Mouse (Mus musculus) limb, embryonic 12.5 days (tissue): ENCODE data around the gene Pard3. TPM values are rescaled to one million over a fixed set of nuclear protein-coding genes. Genes with fewer than 3 reads are reported as not detected.

Experiments used
- ATAC-seq: fragments of 200-750 bp; cut with Nextera tagmentation; 2 replicates; pipeline ENCODE4 v1.8.0; 2017; ENCODE audit warnings: low read depth, moderate TSS enrichment; ENCODE audit not compliant: insufficient number of reproducible peaks, insufficient read depth, low FRiP score, low TSS enrichment
- H3K27ac ChIP-seq: fragments of 300-500 bp; sonication (generic); 2 replicates; pipeline ENCODE4 v1.5.1; 2016; ENCODE audit warnings: mild to moderate bottlenecking, moderate library complexity
- H3K27me3 ChIP-seq: fragments of 300-500 bp; sonication (generic); 2 replicates; pipeline ENCODE4 v1.6.1; 2016; ENCODE audit warnings: mild to moderate bottlenecking, moderate library complexity
- H3K36me3 ChIP-seq: fragments of 300-500 bp; sonication (generic); 2 replicates; pipeline ENCODE4 v1.6.1; 2016; ENCODE audit warnings: mild to moderate bottlenecking, moderate library complexity
- H3K4me1 ChIP-seq: fragments of 300-500 bp; sonication (generic); replicated peaks from 2 replicates; pipeline ENCODE4 v1.6.1; 2016
- H3K4me2 ChIP-seq: fragments of 300-500 bp; sonication (generic); 2 replicates; pipeline ENCODE4 v1.6.1; 2016; ENCODE audit warnings: mild to moderate bottlenecking, moderate library complexity
- H3K4me3 ChIP-seq: fragments of 300-500 bp; sonication (generic); replicated peaks from 2 replicates; pipeline ENCODE4 v1.5.1; 2016; ENCODE audit warnings: mild to moderate bottlenecking
- H3K9ac ChIP-seq: fragments of 300-500 bp; sonication (generic); replicated peaks from 2 replicates; pipeline ENCODE4 v1.6.1; 2016; ENCODE audit warnings: mild to moderate bottlenecking, moderate library complexity
- H3K9me3 ChIP-seq: fragments of 300-500 bp; sonication (generic); 2 replicates; pipeline ENCODE4 v1.6.1; 2016; ENCODE audit warnings: mild to moderate bottlenecking, moderate library complexity
- WGBS: fragments of 180-500 bp; shearing (Covaris S2); methylation state at CpG from one replicate; pipeline ENCODE4 v1.1.7; 2016; 5-methylcytosine and 5-hydroxymethylcytosine counted together
- polyA plus RNA-seq: library from polyadenylated mRNA; unstranded; fragments of >200 nt; fragmentation: Nextera tagmentation; extraction: Ambion mirVana; gene quantifications from 2 replicates; pipeline ENCODE4 v1.2.1, GENCODE M21; 2016

The Pard3 gene
- polyA plus RNA-seq = 50.6 and 53.3 TPM in 2 replicates

- peak within 1 kb of the TSS; percentile 94 for H3K4me3 ChIP-seq
- no peaks in the 10 kb centered on the region for H3K27me3 ChIP-seq
- ATAC-seq = peak; percentile 90
- under 1% methylated on average over 97 of the region's 98 CpGs for WGBS
- H3K9ac ChIP-seq = peak within 1 kb of the TSS; percentile 98
- H3K4me2 ChIP-seq = peak within 1 kb of the TSS; percentile 64
- peak within 1 kb of the TSS; percentile 99 for H3K27ac ChIP-seq
- H3K4me1 ChIP-seq = peaks cover 38% of the 10 kb centered on the region
- no peaks in the 10 kb centered on the region for H3K9me3 ChIP-seq
- no peaks in the 10 kb centered on the region for H3K36me3 ChIP-seq
These were observed at the start of gene Pard3 for GRCm38 (mm10) chr8:127063551-127064360. Gene Pard3 (plus strand): TSS chr8:127063893.

- Histone ChIP-seq H3K4me2 (no peak overlapping the region), H3K27ac (no peak overlapping the region), H3K9ac (no peak overlapping the region), H3K36me3 (no peaks in the 10 kb centered on the region), H3K4me1 (peaks cover 10% of the 10 kb centered on the region; the same call in 1 of the 2 replicates), H3K27me3 (no peaks in the 10 kb centered on the region), H3K4me3 (no peak overlapping the region), H3K9me3 (peaks cover 3% of the 10 kb centered on the region; the same call in 1 of the 2 replicates)
- WGBS = 97% methylated on average over 1 of the region's 1 CpGs
- no peak for ATAC-seq
These were observed 41.9 kb upstream of the Pard3 start for GRCm38 (mm10) chr8:127021830-127022229.

DNA sequence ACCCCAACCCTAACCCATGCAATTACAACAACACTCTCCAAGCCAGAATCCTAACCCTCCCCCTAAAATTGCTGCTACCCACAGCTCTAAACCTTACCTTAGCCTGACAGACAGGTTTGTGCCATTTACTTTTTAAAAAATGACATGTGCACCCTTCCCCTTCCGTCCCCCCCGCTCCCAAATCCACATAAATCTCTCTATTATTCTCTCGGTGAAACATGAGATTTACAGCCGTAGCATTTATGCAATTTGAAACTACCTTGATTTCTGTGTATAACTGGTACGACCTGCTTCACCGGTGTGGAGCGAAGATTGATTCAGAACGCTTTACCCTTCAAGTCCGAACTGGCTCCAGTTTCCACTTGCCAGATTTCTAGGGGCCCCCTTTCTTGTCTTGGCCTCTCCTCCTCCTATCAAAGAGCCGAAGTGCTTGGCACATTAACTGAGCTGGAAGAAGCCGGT, 38.4 kb upstream of the Pard3 start:
- Histone ChIP-seq H3K9me3 (no peaks in the 10 kb centered on the region), H3K9ac (no peak overlapping the region), H3K4me2 (peak overlapping the region; percentile 9; the same call in 1 of the 2 replicates), H3K4me1 (peaks cover 10% of the 10 kb centered on the region; the same call in 1 of the 2 replicates), H3K27me3 (no peaks in the 10 kb centered on the region), H3K27ac (peak overlapping the region; percentile 8; the same call in 1 of the 2 replicates), H3K36me3 (no peaks in the 10 kb centered on the region), H3K4me3 (no peak overlapping the region)
- 38% methylated on average over 11 of the region's 11 CpGs for WGBS
- no peak for ATAC-seq

DNA sequence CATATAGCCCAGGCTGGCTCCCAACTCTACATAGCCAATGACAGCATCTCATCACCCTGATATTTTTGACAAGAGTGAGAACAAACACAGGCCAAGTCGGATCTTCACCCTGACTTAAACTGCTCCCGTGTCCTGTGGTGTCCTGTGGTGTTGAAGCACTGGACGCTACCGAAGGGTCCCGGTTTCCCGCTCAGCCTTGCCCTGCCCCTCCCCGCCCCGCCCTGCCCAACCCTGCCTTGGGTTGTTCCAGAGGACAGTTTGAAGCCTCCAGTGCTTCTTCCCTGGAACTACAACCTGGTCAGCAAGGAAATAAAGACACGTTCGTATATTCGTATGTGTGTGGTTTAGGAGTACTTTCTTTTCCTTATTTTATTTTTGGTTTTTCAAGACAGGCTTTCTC, 37.9 kb upstream of the Pard3 start:
- no peaks in the 10 kb centered on the region for H3K36me3 ChIP-seq
- 54% methylated on average over 11 of the region's 11 CpGs for WGBS
- peak overlapping the region; percentile 9; the same call in 1 of the 2 replicates for H3K4me2 ChIP-seq
- H3K27me3 ChIP-seq = no peaks in the 10 kb centered on the region
- no peak overlapping the region for H3K9ac ChIP-seq
- no peak for ATAC-seq
- H3K9me3 ChIP-seq = no peaks in the 10 kb centered on the region
- no peak overlapping the region for H3K4me3 ChIP-seq
- H3K4me1 ChIP-seq = peaks cover 10% of the 10 kb centered on the region; the same call in 1 of the 2 replicates
- peak overlapping the region; percentile 8; the same call in 1 of the 2 replicates for H3K27ac ChIP-seq

- Histone ChIP-seq H3K4me1 (no peaks in the 10 kb centered on the region), H3K9ac (no peak overlapping the region), H3K27me3 (no peaks in the 10 kb centered on the region), H3K4me2 (no peak overlapping the region), H3K27ac (no peak overlapping the region), H3K9me3 (no peaks in the 10 kb centered on the region), H3K36me3 (no peaks in the 10 kb centered on the region), H3K4me3 (no peak overlapping the region)
- ATAC-seq = no peak
- 86% methylated on average over 5 of the region's 5 CpGs for WGBS
These were observed 32.2 kb upstream of the Pard3 start for GRCm38 (mm10) chr8:127031476-127031875.

GRCm38 (mm10) chr8:127038928-127039327, 24.8 kb upstream of the Pard3 start:
- WGBS = 62% methylated on average over 4 of the region's 4 CpGs
- Histone ChIP-seq H3K4me2 (no peak overlapping the region), H3K36me3 (no peaks in the 10 kb centered on the region), H3K9me3 (0 out of 2 replicates have a peak, but pooled peaks cover 3% of the 10 kb centered on the region), H3K4me3 (no peak overlapping the region), H3K27me3 (no peaks in the 10 kb centered on the region), H3K4me1 (no peaks in the 10 kb centered on the region), H3K9ac (no peak overlapping the region), H3K27ac (no peak overlapping the region)
- ATAC-seq = no peak

GRCm38 (mm10) chr8:127049996-127050395, 13.7 kb upstream of the Pard3 start:
- 75% methylated on average over 5 of the region's 5 CpGs for WGBS
- Histone ChIP-seq H3K4me3 (no peak overlapping the region), H3K4me2 (no peak overlapping the region), H3K4me1 (peaks cover 17% of the 10 kb centered on the region; the same call in 1 of the 2 replicates), H3K27ac (no peak overlapping the region), H3K27me3 (no peaks in the 10 kb centered on the region), H3K36me3 (no peaks in the 10 kb centered on the region), H3K9me3 (no peaks in the 10 kb centered on the region), H3K9ac (no peak overlapping the region)
- no peak for ATAC-seq

DNA sequence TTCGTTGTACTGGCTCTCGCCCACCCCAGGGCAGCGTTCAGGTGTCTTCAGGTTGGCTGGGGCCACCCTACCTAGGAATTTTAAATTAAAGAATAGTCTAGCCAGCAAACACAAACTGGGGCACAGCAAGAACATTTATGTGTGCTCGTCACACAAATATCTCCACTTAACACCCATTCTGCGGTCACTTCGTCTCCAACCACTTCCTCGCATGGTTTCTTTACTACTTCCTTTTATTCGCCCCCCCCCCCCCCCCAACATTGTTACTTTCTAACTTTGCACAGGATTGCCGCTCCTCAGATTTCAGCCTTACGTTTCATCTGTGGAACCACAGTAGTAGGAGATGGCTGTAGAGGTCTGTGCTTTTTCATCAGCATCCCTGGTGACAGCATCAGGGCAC, 11.6 kb upstream of the Pard3 start:
- Histone ChIP-seq H3K27ac (no peak overlapping the region), H3K9me3 (no peaks in the 10 kb centered on the region), H3K36me3 (no peaks in the 10 kb centered on the region), H3K4me2 (no peak overlapping the region), H3K4me3 (no peak overlapping the region), H3K27me3 (no peaks in the 10 kb centered on the region), H3K4me1 (peaks cover 17% of the 10 kb centered on the region; the same call in 1 of the 2 replicates), H3K9ac (no peak overlapping the region)
- no peak for ATAC-seq
- 58% methylated on average over 10 of the region's 10 CpGs for WGBS

DNA sequence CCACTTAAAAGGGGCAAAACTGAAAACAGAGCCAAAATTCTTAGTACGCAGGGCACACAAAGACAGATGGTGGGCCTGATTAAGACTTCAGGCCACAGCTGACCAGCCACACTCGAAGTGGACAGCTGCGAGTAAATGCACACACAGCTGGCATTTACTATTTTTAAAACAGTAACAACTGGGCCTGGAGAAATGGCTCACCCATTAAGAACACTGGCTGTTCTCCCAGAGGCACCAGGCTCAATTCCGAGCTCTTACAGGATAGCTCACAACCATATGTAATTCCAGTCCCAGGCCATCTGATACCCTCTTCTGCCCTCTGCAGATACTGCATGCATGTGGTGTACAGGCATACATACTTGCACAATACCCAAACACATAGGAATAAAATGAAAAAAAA, 8.6 kb upstream of the Pard3 start:
- H3K4me2 ChIP-seq = no peak overlapping the region
- WGBS = 33% methylated on average over 4 of the region's 4 CpGs
- H3K9me3 ChIP-seq = no peaks in the 10 kb centered on the region
- H3K27ac ChIP-seq = no peak overlapping the region
- peak; percentile 59; the same call in 1 of the 2 replicates for ATAC-seq
- peaks cover 11% of the 10 kb centered on the region; the same call in 1 of the 2 replicates for H3K4me1 ChIP-seq
- H3K27me3 ChIP-seq = no peaks in the 10 kb centered on the region
- H3K4me3 ChIP-seq = no peak overlapping the region
- no peak overlapping the region for H3K9ac ChIP-seq
- H3K36me3 ChIP-seq = no peaks in the 10 kb centered on the region

GRCm38 (mm10) chr8:127058759-127059158, 4.9 kb upstream of the Pard3 start:
- Histone ChIP-seq H3K27ac (no peak overlapping the region), H3K36me3 (no peaks in the 10 kb centered on the region)
- 90% methylated on average over 2 of the region's 2 CpGs for WGBS

DNA sequence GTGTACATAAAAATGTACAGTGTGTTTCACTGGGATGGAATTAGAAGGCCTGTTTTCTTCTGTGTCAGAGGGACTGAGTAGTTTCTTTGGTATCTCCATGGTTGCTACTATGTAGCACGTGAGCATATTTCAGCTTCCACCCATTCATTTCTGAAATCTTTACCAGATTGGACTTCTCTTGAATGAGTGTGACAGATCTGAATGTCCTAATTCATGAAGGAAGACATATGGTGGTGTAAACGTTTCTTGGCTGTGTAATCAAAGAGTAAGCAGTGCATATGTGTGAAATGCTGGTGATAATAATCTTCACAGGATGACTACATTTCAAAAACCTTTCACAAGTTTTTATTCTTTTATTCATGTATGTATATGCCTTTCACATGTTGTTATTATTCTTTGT, 3.9 kb upstream of the Pard3 start:
- Histone ChIP-seq H3K4me1 (peaks cover 8% of the 10 kb centered on the region), H3K27ac (no peak overlapping the region), H3K4me2 (no peak overlapping the region), H3K4me3 (no peak overlapping the region), H3K9me3 (no peaks in the 10 kb centered on the region), H3K9ac (no peak overlapping the region), H3K27me3 (no peaks in the 10 kb centered on the region), H3K36me3 (no peaks in the 10 kb centered on the region)
- 68% methylated on average over 2 of the region's 2 CpGs for WGBS
- ATAC-seq = no peak

More at GRCm38 (mm10) chr8:127058759-127059158, 4.9 kb upstream of the Pard3 start:
- Histone ChIP-seq H3K27me3 (no peaks in the 10 kb centered on the region), H3K4me1 (peaks cover 8% of the 10 kb centered on the region), H3K4me2 (no peak overlapping the region), H3K9ac (no peak overlapping the region), H3K4me3 (no peak overlapping the region), H3K9me3 (no peaks in the 10 kb centered on the region)
- no peak for ATAC-seq
